Comparison of ENCODE assay signal across 10 mouse cellular contexts in the genomic region with DNA sequence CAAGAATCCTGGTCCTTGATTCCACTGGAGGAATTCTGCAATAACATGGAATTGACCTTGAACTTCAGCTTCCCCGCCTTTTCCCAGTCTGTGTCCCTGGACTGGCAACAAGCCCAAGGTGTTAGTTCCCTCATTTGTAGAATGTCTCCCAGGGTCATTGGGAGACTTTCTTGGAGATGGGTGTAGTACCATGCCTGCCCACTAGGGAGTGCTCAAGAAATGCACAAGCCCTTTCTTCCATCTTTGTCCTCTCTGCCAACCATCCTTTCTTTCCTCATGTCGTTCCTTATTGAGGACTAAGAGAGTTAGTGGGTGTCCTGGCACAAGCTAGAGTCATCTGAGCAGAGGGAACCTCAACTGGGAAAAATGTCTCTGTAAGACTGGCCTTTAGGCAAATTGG.
DNase-seq lines count a peak whose midpoint lies in the region; ATAC-seq and TF ChIP-seq lines count a peak whose summit lies in the region.
"Had no signal": no experiment of that assay in that cellular context is flagged by ENCODE, and none has a peak within 500 bp of the region (broad histone marks: within the 10 kb centered on the region; RNA-seq: fewer than 3 reads in every experiment).

No protein-coding gene starts in this region.

- TF ChIP-seq POLR2A in CH12.LX (IDR thresholded peaks at IDR 0.05; ENCODE audit: low read depth, low read length): no peak

- no peak overlapping the region for H3K4me2 ChIP-seq in kidney, embryonic 15.5 days
- H3K4me2 ChIP-seq in CH12.LX (ENCODE audit: insufficient read depth, low read depth, poor library complexity, severe bottlenecking): no peak overlapping the region
- H3K4me2 ChIP-seq: neural tube, embryonic 15.5 days had no signal

- H3K27me3 ChIP-seq in kidney, embryonic 15.5 days: peaks cover 26% of the 10 kb centered on the region
- H3K27me3 ChIP-seq in CH12.LX (replicated peaks): peaks cover 75% of the 10 kb centered on the region

- TF ChIP-seq EP300 in CH12.LX (IDR thresholded peaks at IDR 0.05; ENCODE audit: low read length): no peak

- peak; percentile 8 for DNase-seq in kidney, adult 18-20 months
- DNase-seq in 416B (ENCODE audit: low read depth): peak; percentile 38
- DNase-seq in CH12.LX (ENCODE audit: extremely low read depth): peak; percentile 9
- DNase-seq in kidney, postnatal 36 days: peak; percentile 2 to 62
- no peak for DNase-seq in adipocyte (ENCODE audit: low spot score)
- DNase-seq in spleen, postnatal 4 days (ENCODE audit: low spot score in 2 of 2): no peak
- DNase-seq: cerebellum, adult 9-10 months had no signal

- peaks cover 7% of the 10 kb centered on the region; the same call in 1 of the 2 replicates for H3K4me1 ChIP-seq in kidney, embryonic 15.5 days
- H3K4me1 ChIP-seq in CH12.LX (ENCODE audit: control insufficient read depth in 1 of 2, insufficient read depth in 2 of 2): 0 out of 4 replicates have a peak, but pooled peaks cover 0 to 2% of the 10 kb centered on the region in 2 experiments

- H3K4me3 ChIP-seq in kidney, embryonic 15.5 days (replicated peaks): no peak overlapping the region
- no peak overlapping the region for H3K4me3 ChIP-seq in CH12.LX (replicated peaks in 1 of 3; ENCODE audit: low read depth in 2 of 3, low read length in 2 of 3, poor library complexity in 1 of 3)
- H3K4me3 ChIP-seq: neural tube, embryonic 15.5 days had no signal

- WGBS in kidney, embryonic 15.5 days: 84% methylated on average over 2 of the region's 2 CpGs

- no peaks in the 10 kb centered on the region for H3K36me3 ChIP-seq in kidney, embryonic 15.5 days
- H3K36me3 ChIP-seq in CH12.LX (replicated peaks in 1 of 2; ENCODE audit: control insufficient read depth in 1 of 2, insufficient read depth in 1 of 2, low read length in 1 of 2): no peaks in the 10 kb centered on the region
- H3K36me3 ChIP-seq: neural tube, embryonic 15.5 days had no signal

- TF ChIP-seq CTCF in CH12.LX (conservative IDR thresholded peaks at IDR 0.05 in 1 of 2, IDR thresholded peaks at IDR 0.05 in 1 of 2; ENCODE audit: low read depth in 2 of 2, low read length in 2 of 2): peak; percentile 55 to 66

- in situ Hi-C loops in CH12.LX (cut with MboI; ENCODE audit: low pct_ligation_motif_present, low pct_unique_long_range_greater_than_20kb, low sequenced_read_pairs): no loop called here

- H3K9ac ChIP-seq in kidney, embryonic 15.5 days: no peak overlapping the region
- no peak overlapping the region for H3K9ac ChIP-seq in CH12.LX (ENCODE audit: insufficient read depth, low read depth)
- H3K9ac ChIP-seq: neural tube, embryonic 15.5 days had no signal

- no peak overlapping the region for H3K27ac ChIP-seq in kidney, embryonic 15.5 days
- H3K27ac ChIP-seq in CH12.LX (ENCODE audit: insufficient read depth, low read depth): no peak overlapping the region
- H3K27ac ChIP-seq: neural tube, embryonic 15.5 days had no signal

- dilution Hi-C loops in CH12.LX (cut with MboI; ENCODE audit: extremely low pct_ligation_motif_present, extremely low pct_unique_long_range_greater_than_20kb, low sequenced_read_pairs): no loop called here

- H3K9me3 ChIP-seq in kidney, embryonic 15.5 days (replicated peaks): no peaks in the 10 kb centered on the region; the same call in 1 of the 2 replicates
- H3K9me3 ChIP-seq in CH12.LX (replicated peaks; ENCODE audit: low read length): peaks cover 11% of the 10 kb centered on the region
- H3K9me3 ChIP-seq: neural tube, embryonic 15.5 days had no signal

- H3K79me2 ChIP-seq in CH12.LX (replicated peaks; ENCODE audit: control insufficient read depth, extremely low read depth, insufficient read depth, poor library complexity, severe bottlenecking): no peaks in the 10 kb centered on the region

- ATAC-seq in kidney, embryonic 15.5 days (replicated peaks; ENCODE audit: low FRiP score): no peak
- ATAC-seq: inflammation-experienced regulatory T-cells, adult 6 months had no signal

- peak; percentile 52 for TF ChIP-seq RAD21 in CH12.LX (IDR thresholded peaks at IDR 0.05; ENCODE audit: low read depth, low read length)

TF ChIP-seq in CH12.LX, 34 proteins besides CTCF, POLR2A, EP300 and RAD21:
- no peak for TF ChIP-seq USF1 (IDR thresholded peaks at IDR 0.05; ENCODE audit: low read depth, low read length)
- no peak for TF ChIP-seq SIN3A (IDR thresholded peaks at IDR 0.05; ENCODE audit: low read length)
- TF ChIP-seq MAZ (IDR thresholded peaks at IDR 0.05; ENCODE audit: low read depth, low read length): no peak
- TF ChIP-seq NRF1 (IDR thresholded peaks at IDR 0.05; ENCODE audit: low read depth, low read length): no peak
- no peak for TF ChIP-seq IRF4 (IDR thresholded peaks at IDR 0.05; ENCODE audit: low read depth, low read length)

Comparison
In these comparisons a context has a peak if more than half of its experiments do, and no peak if none do; other contexts are left out.
1. DNase-seq: peak in kidney, adult 18-20 months (single experiment), 416B (single experiment), CH12.LX (single experiment) and kidney, postnatal 36 days (2 of 2); none in adipocyte (single experiment) and spleen, postnatal 4 days (0 of 2).